Mouse (Mus musculus): ENCODE results near the gene Kdm2a. TPM values are rescaled to one million over a fixed set of nuclear protein-coding genes. Genes with fewer than 3 reads are reported as not detected.

Gene Kdm2a
- polyA plus RNA-seq, 1 experiment: 64.6 TPM

- DNase-seq (ENCODE audit: low read depth, low spot score): no peak
- 95% methylated on average over 11 of the region's 11 CpGs for WGBS
Observed at GRCm38 (mm10) chr19:4270972-4271371, 127.1 kb downstream of the Kdm2a start.

GRCm38 (mm10) chr19:4270187-4270586 lies 127.9 kb downstream of the Kdm2a start:
- no peak for DNase-seq (ENCODE audit: low read depth, low spot score)
- WGBS: 84% methylated on average over 6 of the region's 6 CpGs

GRCm38 (mm10) chr19:4268566-4269361 lies 129.3 kb downstream of the Kdm2a start, which contains the start of gene Ssh3:
Gene Ssh3 (minus strand): TSS chr19:4269180.
- peak; percentile 73 for DNase-seq (ENCODE audit: low read depth, low spot score)
- 5% methylated on average over 46 of the region's 46 CpGs for WGBS

- no peak for DNase-seq (ENCODE audit: low read depth, low spot score)
- WGBS: 85% methylated on average over 4 of the region's 4 CpGs
Observed at GRCm38 (mm10) chr19:4265956-4266355, 132.1 kb downstream of the Kdm2a start.

Other genes with a start within 250 kb of the Kdm2a start
- gene Coro1b, start 249.7 kb downstream of the Kdm2a start, polyA plus RNA-seq (2012; rRNA removed): 385 and 500 TPM in 2 replicates
- 56.3 and 62.6 TPM in 2 replicates for gene Ptprcap, start 244.7 kb downstream of the Kdm2a start, polyA plus RNA-seq (2012; rRNA removed)
- 37.5 and 49.3 TPM in 2 replicates for gene Rps6kb2, start 234.9 kb downstream of the Kdm2a start, polyA plus RNA-seq (2012; rRNA removed)
- 3.2 and 3.3 TPM in 2 replicates for gene Carns1, start 222.8 kb downstream of the Kdm2a start, polyA plus RNA-seq (2012; rRNA removed)
- gene Tbc1d10c, start 207.0 kb downstream of the Kdm2a start, polyA plus RNA-seq (2012; rRNA removed): 23.0 TPM in 2 replicates
- gene Ppp1ca, start 206.2 kb downstream of the Kdm2a start, polyA plus RNA-seq (2012; rRNA removed): 374 and 382 TPM in 2 replicates
- 25.5 and 26.9 TPM in 2 replicates for gene Rad9a, start 196.6 kb downstream of the Kdm2a start, polyA plus RNA-seq (2012; rRNA removed)
- 7.4 and 8.4 TPM in 2 replicates for gene Clcf1, start 184.0 kb downstream of the Kdm2a start, polyA plus RNA-seq (2012; rRNA removed)
- not detected in 2 replicates for gene AC109138.7, start 183.9 kb downstream of the Kdm2a start, polyA plus RNA-seq (2012; rRNA removed)
- 116 and 130 TPM in 2 replicates for gene Pold4, start 166.4 kb downstream of the Kdm2a start, polyA plus RNA-seq (2012; rRNA removed)
- gene Ssh3, start 129.1 kb downstream of the Kdm2a start, polyA plus RNA-seq (2012; rRNA removed): 102 and 151 TPM in 2 replicates
- gene Ankrd13d, start 115.1 kb downstream of the Kdm2a start, polyA plus RNA-seq (2012; rRNA removed): 2.0 and 2.4 TPM in 2 replicates
- 99.9 and 108 TPM in 2 replicates for gene Grk2, start 92.1 kb downstream of the Kdm2a start, polyA plus RNA-seq (2012; rRNA removed)
- gene Rhod, start 41.1 kb upstream of the Kdm2a start, polyA plus RNA-seq (2012; rRNA removed): 46.4 and 88.5 TPM in 2 replicates
- gene Syt12, start 79.2 kb upstream of the Kdm2a start, polyA plus RNA-seq (2012; rRNA removed): 4.4 and 7.7 TPM in 2 replicates
- gene 2010003K11Rik, start 100.3 kb upstream of the Kdm2a start, polyA plus RNA-seq (2012; rRNA removed): 55.0 and 95.2 TPM in 2 replicates
- gene Pcx, start 112.2 kb upstream of the Kdm2a start, polyA plus RNA-seq (2012; rRNA removed): 14.3 and 21.3 TPM in 2 replicates
- 13.8 and 14.3 TPM in 2 replicates for gene Lrfn4, start 217.4 kb upstream of the Kdm2a start, polyA plus RNA-seq (2012; rRNA removed)
- 94.0 and 102 TPM in 2 replicates for gene Rce1, start 227.4 kb upstream of the Kdm2a start, polyA plus RNA-seq (2012; rRNA removed)